Mouse (Mus musculus) thymus, postnatal 14 days (tissue): ENCODE data around the gene Ptpn6.

Experiments used
- DNase-seq: peaks from one replicate; pipeline ENCODE4 v3.0.0; 2021

Gene Ptpn6

DNA sequence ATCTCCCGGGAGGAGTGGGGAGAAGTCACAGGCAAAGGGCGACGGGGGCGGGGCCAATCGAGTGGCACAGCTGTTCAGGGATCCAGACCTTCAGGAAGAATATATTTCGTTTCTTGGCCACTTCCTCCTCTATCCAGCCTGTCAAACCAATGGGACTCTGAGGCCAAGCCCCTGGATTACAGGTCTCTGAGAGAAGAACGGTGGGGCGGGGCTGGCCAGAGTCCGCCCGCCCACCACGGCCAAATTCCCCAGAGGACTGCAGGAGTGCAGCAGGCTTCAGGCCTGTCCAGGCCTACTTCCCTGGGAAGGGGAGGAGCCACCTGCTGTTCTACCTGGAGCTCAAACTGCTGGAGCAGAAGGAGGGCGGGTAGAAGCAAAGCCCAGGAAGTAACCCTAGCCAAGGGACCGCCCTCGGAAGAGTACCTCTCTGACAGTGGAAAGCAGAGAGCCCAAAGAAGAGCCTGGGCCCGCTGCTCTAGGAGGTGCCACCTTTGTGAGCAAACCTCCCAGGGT is at the start of gene Ptpn6:
Ptpn6 (minus strand) TSS at position 204 of the 513 bp plus-strand sequence.
- DNase-seq = peak; percentile 56

DNA sequence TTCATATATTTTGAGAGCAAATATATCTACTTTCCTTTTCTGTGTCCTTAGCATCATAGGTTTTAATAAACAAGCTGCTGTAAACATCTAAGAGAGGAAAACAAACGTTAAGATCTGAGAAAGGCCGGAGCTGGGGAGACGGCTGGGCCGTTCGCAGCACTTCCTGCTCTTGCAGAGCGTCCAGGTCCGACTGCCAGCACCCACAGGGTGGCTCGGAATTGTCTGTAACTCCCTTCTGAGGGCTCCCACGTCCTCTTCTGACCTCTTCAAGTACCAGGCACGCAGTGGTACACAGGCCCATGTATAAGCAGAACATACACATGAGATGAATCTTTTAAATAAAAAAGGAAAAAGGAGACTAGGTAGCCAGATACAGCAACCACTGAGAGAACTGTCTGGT is 49.2 kb upstream of the Ptpn6 start:
- no peak for DNase-seq

- DNase-seq = no peak
Measured at GRCm38 (mm10) chr6:124786756-124787420, 48.4 kb upstream of the Ptpn6 start.

DNA sequence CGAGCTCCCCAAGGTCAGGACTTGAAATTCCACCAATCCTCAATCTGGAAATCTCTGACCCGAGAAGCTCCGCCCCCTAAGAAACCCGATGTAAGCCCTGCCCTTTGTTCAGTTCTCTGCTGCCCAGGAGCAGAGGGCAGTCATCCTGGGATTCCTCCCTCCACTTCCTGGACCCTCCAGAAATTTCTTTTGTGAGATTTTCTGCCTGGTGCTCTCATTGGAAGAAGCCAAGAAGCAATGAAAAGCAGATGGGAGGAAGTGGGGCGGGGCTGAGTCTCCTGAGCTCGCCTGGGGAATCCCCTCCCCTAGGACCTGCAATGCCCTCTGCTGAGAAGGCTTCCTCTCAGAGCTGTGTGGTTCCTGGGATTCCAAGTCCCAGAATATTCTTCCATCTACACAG is 43.9 kb upstream of the Ptpn6 start:
- peak; percentile 73 for DNase-seq

GRCm38 (mm10) chr6:124780917-124781316 is 42.4 kb upstream of the Ptpn6 start:
- DNase-seq = no peak

- peak; percentile 37 for DNase-seq
Measured at GRCm38 (mm10) chr6:124779984-124780416, 41.5 kb upstream of the Ptpn6 start.

DNA sequence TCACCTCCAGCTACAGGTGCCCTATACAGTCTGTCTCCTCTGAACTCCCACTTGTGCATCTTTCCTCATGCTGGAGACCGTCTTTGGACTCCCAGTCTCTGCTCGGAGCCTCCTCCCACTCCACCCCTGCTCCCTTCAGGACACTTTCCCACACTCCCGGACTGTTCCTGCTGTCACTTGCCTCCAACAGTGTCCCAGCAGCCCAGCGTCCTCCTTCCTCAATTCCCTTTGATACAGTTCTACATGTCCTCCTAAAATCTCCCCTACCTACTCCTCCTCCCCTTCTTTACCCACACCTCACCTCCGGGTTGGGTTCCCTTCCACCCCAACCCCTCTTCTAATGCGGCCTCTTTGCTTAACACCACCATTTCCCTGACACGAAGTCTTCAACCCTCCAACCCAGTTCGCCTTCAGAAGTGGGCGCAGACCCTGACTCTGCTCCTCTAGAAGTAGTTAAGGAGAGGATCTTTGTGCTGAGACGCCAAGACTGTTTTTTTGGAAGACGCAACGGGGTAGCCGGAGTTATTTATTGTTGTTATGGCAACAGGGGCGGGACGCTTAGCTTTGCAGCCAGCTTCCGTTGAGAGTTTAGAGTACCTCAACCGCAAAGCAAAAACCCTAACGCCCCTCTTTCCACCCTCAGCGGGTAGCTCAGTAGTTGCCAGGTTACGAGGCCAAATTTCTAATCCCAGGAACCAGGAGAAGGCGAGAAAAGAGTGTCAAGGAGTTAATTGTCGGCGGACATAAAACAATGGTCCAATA is 40.9 kb upstream of the Ptpn6 start, which contains the start of gene Lrrc23:
Lrrc23 (minus strand) TSS at position 506 of the 762 bp plus-strand sequence.
- DNase-seq = peak; percentile 85

DNA sequence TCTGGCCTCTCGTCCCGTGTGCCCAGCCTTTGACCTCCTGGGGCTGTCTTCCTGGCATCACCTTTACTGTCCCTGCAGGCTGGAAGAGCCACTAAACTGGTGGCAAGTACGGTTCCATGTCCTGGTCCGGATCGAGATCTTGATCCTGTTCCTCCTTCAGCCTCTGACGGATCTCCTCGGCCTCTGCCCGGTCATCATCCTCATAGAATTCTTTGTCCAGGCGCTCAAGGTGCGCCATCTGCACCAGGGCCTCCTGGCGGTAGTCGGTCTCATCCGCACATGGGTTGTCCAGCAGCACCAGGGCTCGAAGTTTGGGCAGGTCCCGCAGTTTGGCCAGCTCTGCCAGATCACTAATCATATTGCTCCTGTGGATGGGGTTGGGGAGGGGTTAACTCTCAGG is 32.0 kb upstream of the Ptpn6 start:
- DNase-seq = no peak

- DNase-seq = no peak
Measured at GRCm38 (mm10) chr6:124770013-124770412, 31.5 kb upstream of the Ptpn6 start.

DNA sequence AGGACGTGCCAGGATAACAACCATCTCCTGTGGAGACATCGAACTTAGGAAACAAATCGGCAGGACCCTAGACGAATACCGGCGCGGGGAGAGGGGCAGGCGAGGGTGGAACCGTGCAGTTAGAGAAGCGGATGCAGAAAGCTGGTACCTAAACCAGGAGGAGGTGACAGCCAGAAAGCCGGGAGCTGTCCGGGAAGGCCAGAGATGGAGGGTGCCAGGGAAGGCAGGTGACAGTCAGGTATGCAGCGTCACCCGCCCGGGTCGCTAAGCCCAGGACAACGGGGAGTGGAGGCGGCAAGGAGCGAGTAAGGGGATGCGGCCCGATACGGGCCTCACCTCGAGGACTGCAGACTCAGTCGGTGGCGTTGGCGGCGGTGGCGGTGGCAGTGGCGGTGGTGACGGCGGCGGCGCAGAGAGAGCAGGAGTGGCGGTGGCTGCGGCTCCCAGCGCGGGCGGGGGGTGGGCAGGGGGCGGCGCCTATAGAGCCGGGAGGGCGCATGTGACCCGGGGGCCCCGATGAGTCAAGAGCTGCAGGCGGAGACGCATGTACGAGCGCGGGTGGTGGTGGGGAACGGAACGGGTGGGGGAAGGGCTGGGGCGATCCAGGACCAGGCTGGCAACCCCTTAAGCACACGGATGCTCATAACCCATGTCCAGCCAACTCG is 30.7 kb upstream of the Ptpn6 start, which contains the start of gene Eno2:
Eno2 (minus strand) TSS at position 573 of the 665 bp plus-strand sequence.
- DNase-seq = peak; percentile 81

GRCm38 (mm10) chr6:124768704-124769044 is 30.2 kb upstream of the Ptpn6 start:
- DNase-seq = no peak

GRCm38 (mm10) chr6:124767920-124768703 is 29.6 kb upstream of the Ptpn6 start:
- DNase-seq = peak; percentile 39

GRCm38 (mm10) chr6:124767536-124767919 is 29.0 kb upstream of the Ptpn6 start:
- DNase-seq = no peak

GRCm38 (mm10) chr6:124765951-124766350 is 27.4 kb upstream of the Ptpn6 start:
- DNase-seq = no peak

- peak; percentile 91 for DNase-seq
Measured at GRCm38 (mm10) chr6:124759259-124759658, 20.7 kb upstream of the Ptpn6 start.

DNA sequence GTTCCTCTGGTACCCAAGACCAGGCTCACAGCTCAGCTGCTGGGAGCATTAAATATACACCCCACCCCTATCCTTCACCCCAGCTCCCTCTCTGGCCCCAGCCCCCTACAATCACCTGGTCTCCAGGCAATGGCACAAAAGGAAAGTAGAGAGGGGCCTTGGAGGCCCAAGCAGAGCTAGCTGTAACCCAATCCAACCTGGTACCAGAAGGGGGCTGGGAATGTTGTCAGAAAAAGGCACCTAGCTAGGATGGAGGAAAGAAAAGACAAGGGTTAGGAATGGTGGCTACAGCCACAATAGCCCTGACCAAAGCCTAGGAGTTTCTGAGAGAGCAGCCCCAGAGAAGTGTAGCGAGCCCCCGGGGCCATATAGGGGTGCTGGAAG is 20.3 kb upstream of the Ptpn6 start:
- DNase-seq = no peak

GRCm38 (mm10) chr6:124757909-124758848 is 19.7 kb upstream of the Ptpn6 start:
- DNase-seq = no peak

GRCm38 (mm10) chr6:124757351-124757880 is 18.9 kb upstream of the Ptpn6 start:
- DNase-seq = no peak

DNA sequence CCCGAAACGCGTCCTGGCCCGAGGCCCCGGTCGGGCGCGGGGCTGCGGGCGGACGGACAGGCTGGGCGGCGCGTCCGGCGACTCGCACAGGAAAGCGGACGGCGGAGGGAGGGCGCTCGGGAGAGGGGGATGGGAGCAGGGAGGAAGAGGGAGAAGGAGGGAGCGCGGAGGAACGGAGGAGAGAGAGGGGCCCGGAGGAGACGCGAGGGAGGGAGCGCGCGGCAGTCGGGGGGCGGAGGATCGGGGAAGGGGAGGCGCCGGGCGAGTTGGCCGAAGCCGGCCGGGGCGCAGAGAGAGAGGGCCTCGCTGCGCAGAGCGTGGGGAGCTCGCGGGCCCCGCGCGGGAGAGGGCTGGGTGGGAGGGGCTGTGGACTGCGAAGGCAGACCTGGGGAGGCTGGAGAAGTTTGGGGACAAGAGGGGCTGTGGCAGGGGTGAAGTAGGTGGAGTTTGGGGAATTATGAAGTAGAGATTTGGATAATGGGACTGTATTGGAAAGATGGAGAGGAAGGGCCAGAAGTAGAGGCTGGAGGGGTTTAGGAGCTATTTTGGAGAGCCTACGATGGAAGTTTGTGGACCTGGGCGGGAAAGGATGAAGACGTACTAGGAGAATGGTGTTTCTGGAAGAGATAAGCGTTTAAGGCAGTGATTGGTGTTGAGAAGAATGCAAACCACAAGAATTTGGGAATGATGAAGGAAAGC is 18.3 kb upstream of the Ptpn6 start:
- peak; percentile 68 for DNase-seq

- peak; percentile 57 for DNase-seq
Measured at GRCm38 (mm10) chr6:124755831-124756595, 17.5 kb upstream of the Ptpn6 start, which contains the start of the genes Gm45234 and Atn1. Gm45234 (minus strand) TSS chr6:124756021. Atn1 (minus strand) TSS chr6:124756524.
